Mouse (Mus musculus) G1E (cell line): ENCODE measurements around the gene Rasd2.

Experiments
- CTCF ChIP-seq: IDR thresholded peaks from 2 replicates; pipeline ENCODE4 v1.5.1; 2012; ENCODE audit warnings: low read depth, low read length, inconsistent platforms, mixed read lengths
- TAL1 ChIP-seq: conservative IDR thresholded peaks from 2 replicates; pipeline ENCODE4 v1.6.1; 2012; ENCODE audit warnings: low read depth, low read length, inconsistent platforms, mixed read lengths

DNA sequence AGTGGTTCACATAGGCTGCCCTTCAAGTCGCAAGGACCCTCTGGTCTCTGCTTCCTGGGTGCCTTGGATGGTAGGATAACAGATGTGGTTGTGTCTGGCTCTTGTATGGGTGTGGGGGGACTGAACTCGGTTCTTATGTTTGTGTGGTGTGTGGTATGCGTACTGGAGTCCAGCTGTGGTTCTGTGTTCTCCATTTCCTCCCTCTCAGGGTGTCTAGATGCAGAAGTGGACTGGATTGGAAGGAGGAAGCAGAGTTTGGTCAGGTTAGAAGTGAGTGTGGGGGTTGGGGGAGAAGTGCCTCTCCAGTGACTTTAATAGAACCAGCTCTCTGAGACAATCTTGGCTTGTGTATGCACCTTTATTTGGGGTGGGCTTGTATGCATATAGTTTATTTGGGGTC, 20.7 kb upstream of the Rasd2 start:
- TF ChIP-seq CTCF (no peak), TAL1 (no peak)
